Comparison of ENCODE assay signal across 7 mouse cellular contexts in genomic region chr2:3175988-3176387, GRCm38 (mm10).
DNase-seq lines count a peak whose midpoint lies in the region; ATAC-seq and TF ChIP-seq lines count a peak whose summit lies in the region.
"Not testable (repeated sequence)": the region's sequence is repeated elsewhere in the genome, so short reads cannot be mapped to it uniquely, and the experiment has no call there.

No protein-coding gene starts in this region.

- H3K27me3 ChIP-seq in CH12.LX (replicated peaks); lung, embryonic 14.5 days (ENCODE audit: insufficient read depth, low read length): not testable (repeated sequence)

- TF ChIP-seq POLR2A in CH12.LX (IDR thresholded peaks at IDR 0.05; ENCODE audit: low read depth, low read length); brain, embryonic 14.5 days (IDR thresholded peaks at IDR 0.05; ENCODE audit: borderline replicate concordance, extremely low read depth, insufficient read depth, insufficient read length, poor library complexity, severe bottlenecking): not testable (repeated sequence)

- not testable (repeated sequence) for H3K79me2 ChIP-seq in CH12.LX (replicated peaks; ENCODE audit: control insufficient read depth, extremely low read depth, insufficient read depth, poor library complexity, severe bottlenecking)

- H3K4me2 ChIP-seq in CH12.LX (ENCODE audit: insufficient read depth, low read depth, poor library complexity, severe bottlenecking); lung, embryonic 14.5 days: not testable (repeated sequence)

- dilution Hi-C loops in CH12.LX (cut with MboI; ENCODE audit: extremely low pct_ligation_motif_present, extremely low pct_unique_long_range_greater_than_20kb, low sequenced_read_pairs): not testable (repeated sequence)

- H3K36me3 ChIP-seq in CH12.LX (replicated peaks in 1 of 2; ENCODE audit: control insufficient read depth in 1 of 2, insufficient read depth in 1 of 2, low read length in 1 of 2): not testable (repeated sequence)
- H3K36me3 ChIP-seq in lung, embryonic 14.5 days (ENCODE audit: insufficient read depth): peaks cover 14% of the 10 kb centered on the region; the same call in 1 of the 2 replicates

- peak in 1 of 2 experiments; percentile 36; a peak in 2 of 4 replicates for TF ChIP-seq CTCF in CH12.LX (conservative IDR thresholded peaks at IDR 0.05 in 1 of 2, IDR thresholded peaks at IDR 0.05 in 1 of 2; ENCODE audit: low read depth in 2 of 2, low read length in 2 of 2)
- TF ChIP-seq CTCF in brain, embryonic 14.5 days (IDR thresholded peaks at IDR 0.05; ENCODE audit: borderline replicate concordance, extremely low read depth, insufficient read depth, insufficient read length): peak; percentile 30; the same call in 1 of the 2 replicates
- TF ChIP-seq CTCF in gastrocnemius, adult 2 months (IDR thresholded peaks at IDR 0.05): peak; percentile 49
- peak; percentile 45 for TF ChIP-seq CTCF in left cerebral cortex, adult 2 months (IDR thresholded peaks at IDR 0.05)
- TF ChIP-seq CTCF in lung, embryonic 14.5 days (IDR thresholded peaks at IDR 0.05; ENCODE audit: low read depth): peak; percentile 50

- not testable (repeated sequence) for H3K27ac ChIP-seq in CH12.LX (ENCODE audit: insufficient read depth, low read depth); gastrocnemius, adult 2 months; left cerebral cortex, adult 2 months; lung, embryonic 14.5 days (ENCODE audit: low read depth)

- not testable (repeated sequence) for H3K9me3 ChIP-seq in CH12.LX (replicated peaks; ENCODE audit: low read length); lung, embryonic 14.5 days (ENCODE audit: low read depth, low read length)

- H3K4me1 ChIP-seq in CH12.LX (ENCODE audit: control insufficient read depth in 1 of 2, insufficient read depth in 2 of 2); lung, embryonic 14.5 days (ENCODE audit: insufficient read depth): not testable (repeated sequence)

- in situ Hi-C loops in CH12.LX (cut with MboI; ENCODE audit: low pct_ligation_motif_present, low pct_unique_long_range_greater_than_20kb, low sequenced_read_pairs): not testable (repeated sequence)

- 91% methylated on average over 4 of the region's 4 CpGs for WGBS in lung, embryonic 14.5 days

- intact Hi-C loops in gastrocnemius, adult 2 months (cut with DNase I); left cerebral cortex, adult 2 months (cut with DNase I): not testable (repeated sequence)

- ATAC-seq in lung, embryonic 14.5 days (ENCODE audit: insufficient read depth): not testable (repeated sequence)

- peak; percentile 9; the same call in 1 of the 2 replicates for TF ChIP-seq RAD21 in CH12.LX (IDR thresholded peaks at IDR 0.05; ENCODE audit: low read depth, low read length)

- H3K9ac ChIP-seq in CH12.LX (ENCODE audit: insufficient read depth, low read depth); lung, embryonic 14.5 days: not testable (repeated sequence)

- TF ChIP-seq EP300 in CH12.LX (IDR thresholded peaks at IDR 0.05; ENCODE audit: low read length): not testable (repeated sequence)

- DNase-seq in CH12.LX (ENCODE audit: extremely low read depth); brain, embryonic 14.5 days (ENCODE audit: low read depth); gastrocnemius, adult 2 months; left cerebral cortex, adult 2 months (ENCODE audit: extremely low spot score in 1 of 2, low spot score in 2 of 2); lung, embryonic 14.5 days: not testable (repeated sequence)
- DNase-seq in NIH3T3 (ENCODE audit: low read depth): peak; percentile 35
- peak; percentile 13 for DNase-seq in induced T-regulatory cell, adult 2 months (ENCODE audit: low read depth)

- not testable (repeated sequence) for H3K4me3 ChIP-seq in CH12.LX (replicated peaks in 1 of 3; ENCODE audit: low read depth in 2 of 3, low read length in 2 of 3, poor library complexity in 1 of 3); gastrocnemius, adult 2 months; left cerebral cortex, adult 2 months; lung, embryonic 14.5 days (ENCODE audit: low read depth, low read length)
